Mouse (Mus musculus) spleen, postnatal 36 days (tissue): Measurements from ENCODE around the gene Map2k6.

Experiments used
- DNase-seq, 2 experiments: peaks; one replicate each; pipeline ENCODE4 v3.0.0; 2022; ENCODE audit warnings: low spot score in 2 of 2, mixed read lengths in 1 of 2

The Map2k6 gene

GRCm38 (mm10) chr11:110403602-110404001, 4.7 kb downstream of the Map2k6 start:
- no peak for DNase-seq

GRCm38 (mm10) chr11:110405607-110406006, 6.7 kb downstream of the Map2k6 start:
- DNase-seq = no peak

- no peak for DNase-seq
Observed at GRCm38 (mm10) chr11:110409131-110409530, 10.2 kb downstream of the Map2k6 start.

GRCm38 (mm10) chr11:110409776-110410175, 10.9 kb downstream of the Map2k6 start:
- DNase-seq = peak; percentile 26 to 31

- DNase-seq = no peak
Observed at GRCm38 (mm10) chr11:110411596-110411995, 12.7 kb downstream of the Map2k6 start.

GRCm38 (mm10) chr11:110414263-110414662, 15.3 kb downstream of the Map2k6 start:
- no peak for DNase-seq

GRCm38 (mm10) chr11:110416691-110417090, 17.8 kb downstream of the Map2k6 start:
- DNase-seq = no peak

- DNase-seq = no peak
Observed at GRCm38 (mm10) chr11:110420463-110420862, 21.5 kb downstream of the Map2k6 start.

GRCm38 (mm10) chr11:110426572-110427145, 27.7 kb downstream of the Map2k6 start:
- DNase-seq = no peak

- peak; percentile 33 to 59 for DNase-seq
Observed at GRCm38 (mm10) chr11:110427159-110427561, 28.2 kb downstream of the Map2k6 start.

- no peak for DNase-seq
Observed at GRCm38 (mm10) chr11:110428999-110429398, 30.1 kb downstream of the Map2k6 start.

- DNase-seq = no peak
Observed at GRCm38 (mm10) chr11:110429837-110430418, 31.0 kb downstream of the Map2k6 start.

- DNase-seq = no peak
Observed at GRCm38 (mm10) chr11:110435839-110436556, 37.1 kb downstream of the Map2k6 start.

- DNase-seq = no peak
Observed at GRCm38 (mm10) chr11:110436998-110437397, 38.1 kb downstream of the Map2k6 start.

- no peak for DNase-seq
Observed at GRCm38 (mm10) chr11:110438135-110438534, 39.2 kb downstream of the Map2k6 start.

GRCm38 (mm10) chr11:110438700-110439296, 39.9 kb downstream of the Map2k6 start:
- DNase-seq = no peak

- no peak for DNase-seq
Observed at GRCm38 (mm10) chr11:110439354-110439753, 40.4 kb downstream of the Map2k6 start.

GRCm38 (mm10) chr11:110444576-110444975, 45.7 kb downstream of the Map2k6 start:
- DNase-seq = no peak

- DNase-seq = peak; percentile 71 to 78
Observed at GRCm38 (mm10) chr11:110448131-110448725, 49.3 kb downstream of the Map2k6 start.

- DNase-seq = no peak
Observed at GRCm38 (mm10) chr11:110448726-110449161, 49.8 kb downstream of the Map2k6 start.

GRCm38 (mm10) chr11:110449183-110449582, 50.3 kb downstream of the Map2k6 start:
- DNase-seq = no peak

GRCm38 (mm10) chr11:110450091-110450757, 51.3 kb downstream of the Map2k6 start:
- no peak for DNase-seq
